Mouse (Mus musculus) kidney, adult 2 months (tissue): Measurements from ENCODE around the gene Cpa5.

Experiments
- CTCF ChIP-seq: fragments of 200-500 bp; conservative IDR thresholded peaks from 2 replicates; pipeline ENCODE4 v1.5.1; 2011; ENCODE audit warnings: low read depth, mild to moderate bottlenecking, control low read depth, low read length, moderate library complexity, mixed read lengths; ENCODE audit not compliant: insufficient read depth, insufficient read length
- POLR2A ChIP-seq: fragments of 200-500 bp; IDR thresholded peaks from one replicate; pipeline ENCODE4 v1.6.1; 2011; ENCODE audit warnings: low read depth, low read length, control low read depth

- TF ChIP-seq POLR2A, result no peak
- TF ChIP-seq CTCF, result no peak
Measured at GRCm38 (mm10) chr6:30605111-30605510, 5.7 kb upstream of the Cpa5 start.
